Mouse (Mus musculus) stomach, postnatal 0 days (tissue): ENCODE measurements around the gene Car15. TPM values are rescaled to one million over a fixed set of nuclear protein-coding genes. Genes with fewer than 3 reads are reported as not detected.

Source experiments
- ATAC-seq: fragments of 200-750 bp; cut with Nextera tagmentation; 2 replicates; pipeline ENCODE4 v1.8.0; 2017; ENCODE audit not compliant: low FRiP score, low TSS enrichment
- DNase-seq: peaks from one replicate; pipeline ENCODE4 v3.0.0-alpha.2; 2016; ENCODE audit warnings: low spot score
- H3K27ac ChIP-seq: fragments of 300-500 bp; sonication (generic); replicated peaks from 2 replicates; pipeline ENCODE4 v1.5.1; 2014; ENCODE audit warnings: mild to moderate bottlenecking, control low read depth
- H3K27me3 ChIP-seq: fragments of 300-500 bp; sonication (generic); 2 replicates; pipeline ENCODE4 v1.6.1; 2014; ENCODE audit warnings: low read length; ENCODE audit not compliant: control insufficient read depth, insufficient read depth
- H3K36me3 ChIP-seq: fragments of 300-500 bp; sonication (generic); 2 replicates; pipeline ENCODE4 v1.6.1; 2014; ENCODE audit warnings: low read length, mixed read lengths; ENCODE audit not compliant: control insufficient read depth, insufficient read depth
- H3K4me1 ChIP-seq: fragments of 300-500 bp; sonication (generic); replicated peaks from 2 replicates; pipeline ENCODE4 v1.6.1; 2014; ENCODE audit warnings: antibody characterized with exemption; ENCODE audit not compliant: control insufficient read depth, insufficient read depth
- H3K4me2 ChIP-seq: fragments of 300-500 bp; sonication (generic); replicated peaks from 2 replicates; pipeline ENCODE4 v1.6.1; 2014; ENCODE audit warnings: low read depth, mild to moderate bottlenecking, control low read depth, moderate library complexity
- H3K4me3 ChIP-seq: fragments of 300-500 bp; sonication (generic); 2 replicates; pipeline ENCODE4 v1.5.1; 2014; ENCODE audit warnings: low read depth, low read length, control low read depth
- H3K9ac ChIP-seq: fragments of 300-500 bp; sonication (generic); 2 replicates; pipeline ENCODE4 v1.6.1; 2014; ENCODE audit warnings: mild to moderate bottlenecking, low read length, control low read depth, mixed read lengths
- H3K9me3 ChIP-seq: fragments of 300-500 bp; sonication (generic); 2 replicates; pipeline ENCODE4 v1.6.1; 2016; ENCODE audit warnings: low read length; ENCODE audit not compliant: control insufficient read depth
- CTCF ChIP-seq: IDR thresholded peaks from 2 replicates; pipeline ENCODE4 v1.5.1; 2016; ENCODE audit warnings: antibody characterized with exemption, low read depth, mild to moderate bottlenecking, moderate library complexity
- EP300 ChIP-seq: optimal IDR thresholded peaks from 2 replicates; pipeline ENCODE3; 2016; ENCODE audit warnings: antibody characterized with exemption
- WGBS: fragments of 180-500 bp; shearing (Covaris S2); extraction: QIAGEN DNeasy Blood & Tissue Kit; methylation state at CpG from one replicate; pipeline ENCODE4 v1.1.7; 2014; 5-methylcytosine and 5-hydroxymethylcytosine counted together
- polyA plus RNA-seq: library from polyadenylated mRNA; unstranded; fragments of >200 nt; fragmentation: Nextera tagmentation; extraction: Ambion mirVana; gene quantifications from 2 replicates; pipeline ENCODE4 v1.2.1, GENCODE M21; 2015

The Car15 gene
- polyA plus RNA-seq, 1 experiment from 2014 or later = 1.3 TPM

DNA sequence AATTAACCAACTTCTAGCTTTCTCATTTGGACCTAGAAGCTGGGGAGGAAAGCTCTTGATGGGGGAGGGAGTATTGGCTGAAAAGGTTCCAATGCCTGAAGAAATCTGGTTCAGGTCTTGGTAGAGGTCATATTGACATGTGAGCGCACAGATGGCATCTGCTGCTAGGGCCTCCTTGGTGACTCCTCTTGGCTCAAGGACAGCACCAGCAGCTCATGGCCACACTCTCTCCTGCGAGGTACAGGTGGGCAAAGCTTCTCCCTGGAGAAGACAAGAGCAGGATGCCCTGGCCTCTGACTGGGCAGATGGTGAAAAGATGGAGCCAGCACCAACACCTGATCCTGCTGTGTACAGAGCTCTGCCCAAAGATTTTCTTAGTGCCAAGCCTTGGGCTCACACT, 11.7 kb downstream of the Car15 start:
- H3K27ac ChIP-seq = no peak overlapping the region

DNA sequence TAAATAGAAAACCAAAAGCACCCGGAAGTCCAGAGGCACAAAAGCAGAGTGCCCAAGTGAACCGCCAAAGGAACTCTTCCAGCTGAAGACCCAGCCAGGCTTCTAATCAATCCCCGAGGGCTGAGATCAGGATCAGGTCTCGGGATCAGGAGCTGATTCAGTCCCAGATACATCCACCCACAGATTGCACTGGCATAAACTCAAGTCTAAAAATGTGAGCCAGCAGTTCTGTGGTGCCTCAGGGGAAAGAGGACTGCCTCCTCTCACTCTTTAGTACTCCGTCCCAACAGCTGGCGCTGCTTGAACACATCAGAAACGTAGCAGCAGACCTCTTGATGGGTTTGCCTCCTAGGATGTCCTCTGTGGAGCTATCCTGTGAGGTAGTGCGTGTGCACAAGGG, 21.6 kb downstream of the Car15 start:
- WGBS = 76% methylated on average over 8 of the region's 8 CpGs
- Histone ChIP-seq H3K27me3 (no peaks in the 10 kb centered on the region), H3K4me1 (no peaks in the 10 kb centered on the region), H3K9ac (no peak overlapping the region), H3K36me3 (no peaks in the 10 kb centered on the region), H3K4me2 (no peak overlapping the region), H3K4me3 (no peak overlapping the region), H3K27ac (no peak overlapping the region), H3K9me3 (no peaks in the 10 kb centered on the region)
- TF ChIP-seq CTCF (no peak), EP300 (no peak)
- DNase-seq = no peak
- ATAC-seq = no peak

More for the DNA sequence above, 11.7 kb downstream of the Car15 start:
- DNase-seq = no peak
- Histone ChIP-seq H3K4me1 (no peaks in the 10 kb centered on the region), H3K9ac (no peak overlapping the region), H3K4me2 (no peak overlapping the region), H3K4me3 (no peak overlapping the region), H3K36me3 (no peaks in the 10 kb centered on the region), H3K9me3 (no peaks in the 10 kb centered on the region), H3K27me3 (0 out of 2 replicates have a peak, but pooled peaks cover 3% of the 10 kb centered on the region)
- TF ChIP-seq CTCF (no peak), EP300 (no peak)
- no peak for ATAC-seq
- WGBS = 74% methylated on average over 2 of the region's 2 CpGs

DNA sequence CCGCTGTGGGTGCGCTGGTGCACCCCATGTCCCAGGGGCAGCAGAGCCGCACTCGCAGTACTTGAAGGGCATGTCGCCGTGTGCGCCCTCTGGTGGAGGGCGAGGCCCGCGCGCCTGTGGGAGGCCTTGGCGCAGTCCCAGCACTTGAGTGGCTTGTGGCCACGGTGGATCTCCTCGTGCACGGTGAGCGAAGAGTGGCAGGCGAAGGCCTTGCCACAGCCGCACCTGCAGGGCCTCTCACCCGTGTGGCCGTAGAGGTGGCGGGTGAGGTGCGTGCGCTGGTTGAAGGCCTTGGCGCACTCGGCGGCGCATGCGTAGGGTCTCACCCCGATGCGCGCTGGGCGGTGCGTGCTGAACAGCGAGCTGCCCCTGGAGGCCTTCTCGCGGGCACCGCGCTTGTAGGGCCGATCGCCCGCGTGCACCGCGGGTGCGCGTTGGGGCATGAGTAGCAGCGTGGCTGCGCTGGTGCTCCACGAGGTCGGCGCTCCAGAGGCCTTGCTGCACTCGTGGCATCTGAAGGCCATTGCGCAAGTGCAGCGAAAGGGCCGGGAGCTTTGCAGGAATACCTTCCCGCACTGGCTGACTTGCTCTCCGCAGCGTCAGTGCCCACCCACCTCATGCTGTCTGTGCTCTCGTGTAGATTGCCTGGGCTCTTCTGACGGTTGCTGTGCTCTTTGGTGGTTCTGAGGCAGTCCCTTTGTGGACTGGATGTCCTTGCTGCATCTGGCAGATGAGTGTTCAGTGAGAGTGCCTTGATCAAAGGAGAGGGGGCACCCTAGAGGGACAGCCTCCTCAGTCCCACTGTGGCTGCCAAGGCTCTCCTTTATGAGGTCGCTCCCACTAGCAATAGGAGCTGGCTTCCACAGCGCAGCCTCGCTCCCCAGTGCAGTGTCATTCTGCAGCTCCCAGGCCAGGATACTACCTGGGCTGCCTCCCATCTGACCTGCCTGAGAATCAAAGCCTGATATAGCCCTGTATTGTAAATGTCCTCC, 22.5 kb downstream of the Car15 start:
- ATAC-seq (peak; percentile 78), DNase-seq (peak; percentile 84)
- WGBS = 3% methylated on average over 59 of the region's 63 CpGs
- Histone ChIP-seq H3K36me3 (no peaks in the 10 kb centered on the region), H3K4me2 (peak overlapping the region; percentile 76), H3K9me3 (no peaks in the 10 kb centered on the region), H3K9ac (peak overlapping the region; percentile 61), H3K27ac (peak overlapping the region; percentile 56; the same call in 1 of the 2 replicates), H3K4me3 (peak overlapping the region; percentile 45), H3K27me3 (no peaks in the 10 kb centered on the region), H3K4me1 (no peaks in the 10 kb centered on the region)
- TF ChIP-seq EP300 (no peak), CTCF (peak; percentile 96)

DNA sequence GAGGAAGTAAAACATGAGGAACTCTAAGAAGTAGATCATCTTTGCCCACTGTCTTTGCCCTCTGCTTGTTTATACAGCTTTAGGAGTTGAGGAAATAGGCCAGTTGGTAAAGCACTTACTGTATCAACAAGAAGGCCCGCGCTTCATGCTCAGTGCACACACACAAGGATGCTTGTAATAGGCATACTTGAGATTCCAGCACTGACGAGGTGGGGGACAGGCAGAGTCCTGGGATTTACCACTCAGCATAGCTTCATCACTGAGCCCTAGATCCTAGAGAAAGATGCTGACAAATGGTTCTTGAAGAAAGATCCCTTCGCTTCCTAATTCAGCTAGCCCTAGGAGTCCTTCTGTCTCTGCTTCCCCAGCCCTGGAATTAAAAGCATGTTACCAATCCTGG, 25.0 kb downstream of the Car15 start:
- no peaks in the 10 kb centered on the region for H3K4me1 ChIP-seq
- no peak overlapping the region for H3K4me2 ChIP-seq
- H3K27ac ChIP-seq = no peak overlapping the region
- no peaks in the 10 kb centered on the region for H3K9me3 ChIP-seq
- H3K27me3 ChIP-seq = no peaks in the 10 kb centered on the region
- no peak for ATAC-seq
- DNase-seq = peak; percentile 9
- WGBS = 47% methylated on average over 4 of the region's 4 CpGs
- H3K36me3 ChIP-seq = peaks cover 1% of the 10 kb centered on the region; the same call in 1 of the 2 replicates
- H3K4me3 ChIP-seq = no peak overlapping the region
- TF ChIP-seq CTCF = no peak
- TF ChIP-seq EP300 = no peak
- H3K9ac ChIP-seq = no peak overlapping the region

DNA sequence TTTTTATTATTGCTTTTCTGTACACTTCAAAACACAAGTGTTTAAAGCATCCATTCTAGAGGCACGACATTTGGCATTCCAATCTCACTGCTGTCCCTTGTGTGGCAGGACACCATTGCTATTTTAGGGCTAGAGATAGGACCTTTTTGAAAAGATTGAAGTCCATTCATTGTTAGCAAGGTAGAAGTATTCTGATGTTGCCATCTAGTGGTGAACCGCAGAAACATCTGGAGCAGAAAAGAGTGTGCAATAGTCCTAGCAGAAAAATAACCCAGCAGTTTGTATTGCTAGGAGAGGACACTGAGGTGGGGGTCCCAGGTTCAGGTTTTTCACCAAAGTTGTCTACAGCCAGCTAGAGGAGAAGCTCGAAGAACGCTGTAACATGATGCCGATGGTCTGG, 26.0 kb downstream of the Car15 start:
- no peaks in the 10 kb centered on the region for H3K27me3 ChIP-seq
- H3K9ac ChIP-seq = no peak overlapping the region
- WGBS = 7% methylated on average over 5 of the region's 5 CpGs
- peak; percentile 25 for DNase-seq
- TF ChIP-seq EP300 (no peak), CTCF (peak; percentile 92)
- no peak overlapping the region for H3K4me2 ChIP-seq
- H3K4me1 ChIP-seq = 0 out of 2 replicates have a peak, but pooled peaks cover 1% of the 10 kb centered on the region
- H3K9me3 ChIP-seq = no peaks in the 10 kb centered on the region
- no peak overlapping the region for H3K4me3 ChIP-seq
- no peak for ATAC-seq
- H3K27ac ChIP-seq = no peak overlapping the region
- peaks cover 4% of the 10 kb centered on the region; the same call in 1 of the 2 replicates for H3K36me3 ChIP-seq

DNA sequence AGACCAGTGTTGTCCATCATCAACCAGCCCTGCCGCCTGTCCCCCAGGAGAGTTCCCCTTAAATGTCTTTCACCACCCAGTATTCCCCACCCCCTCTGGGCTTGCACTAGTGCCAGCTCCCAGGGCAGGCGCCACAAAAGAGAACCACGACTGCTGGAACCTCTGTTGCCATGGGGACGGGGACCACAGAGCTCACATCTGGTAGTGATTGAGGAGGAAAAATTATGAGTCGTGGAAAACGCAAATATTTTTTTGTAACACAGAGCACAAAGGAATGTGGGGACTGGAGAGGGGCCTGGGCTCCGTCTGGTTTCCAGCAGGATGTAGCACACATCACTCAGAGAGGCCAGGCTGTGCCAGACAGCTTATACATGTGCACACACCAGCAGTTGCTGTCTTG, 28.5 kb downstream of the Car15 start:
- ATAC-seq (peak; percentile 43; the same call in 1 of the 2 replicates), DNase-seq (no peak)
- H3K9ac ChIP-seq = no peak overlapping the region
- H3K4me2 ChIP-seq = no peak overlapping the region
- no peak overlapping the region for H3K4me3 ChIP-seq
- TF ChIP-seq EP300 = no peak
- no peak for TF ChIP-seq CTCF
- no peaks in the 10 kb centered on the region for H3K27me3 ChIP-seq
- WGBS = 26% methylated on average over 7 of the region's 7 CpGs
- no peaks in the 10 kb centered on the region for H3K9me3 ChIP-seq
- H3K4me1 ChIP-seq = 0 out of 2 replicates have a peak, but pooled peaks cover 5% of the 10 kb centered on the region
- H3K36me3 ChIP-seq = peaks cover 4% of the 10 kb centered on the region; the same call in 1 of the 2 replicates
- peak overlapping the region; percentile 56; the same call in 1 of the 2 replicates for H3K27ac ChIP-seq
